Mouse (Mus musculus) gastrocnemius, adult 2 months (tissue): ENCODE measurements around the gene Hist1h1c. TPM values are rescaled to one million over a fixed set of nuclear protein-coding genes. Genes with fewer than 3 reads are reported as not detected.

Experiments
- DNase-seq: peaks from one replicate; pipeline ENCODE4 v3.0.0; 2022
- H3K27ac ChIP-seq: fragments of 200-600 bp; 2 replicates; pipeline ENCODE4 v1.8.1; 2022; ENCODE audit warnings: mild to moderate bottlenecking
- H3K4me3 ChIP-seq: fragments of 200-600 bp; 2 replicates; pipeline ENCODE4 v1.8.1; 2022; ENCODE audit warnings: mild to moderate bottlenecking, moderate library complexity
- CTCF ChIP-seq: fragments of 200-600 bp; IDR thresholded peaks from 2 replicates; pipeline ENCODE4 v1.8.1; 2022; ENCODE audit warnings: antibody characterized with exemption, mild to moderate bottlenecking, moderate library complexity
- intact Hi-C: fragments of 180-260 bp; cut with DNase I; formaldehyde crosslinking; loops from one replicate; pipeline ENCODE4 v1.15.1; 2025
- long read RNA-seq, 2 experiments: library from polyadenylated mRNA; stranded (forward); transcript quantifications; one replicate each; pipeline ENCODE4 v2.0.0; 2021
- total RNA-seq, 2 experiments: library from RNA; stranded (reverse); gene quantifications; 2 replicates each; pipeline ENCODE4 v1.2.3; 2021

Hist1h1c gene
- 100 to 1,000 TPM; 135 to 164 TPM for total RNA-seq
- long read RNA-seq, experiment 1, transcript Hist1h1c-201 (1 exons, 1,560 nt): major isoform, 49 of 49 reads
- long read RNA-seq, experiment 1, partial matches to known transcripts: 0 of 49 reads
- long read RNA-seq, experiment 1, other reads (novel, unspliced or antisense): 0 of 49 reads
- long read RNA-seq, experiment 2, transcript Hist1h1c-201 (1 exons, 1,560 nt): major isoform, 47 of 47 reads
- long read RNA-seq, experiment 2, partial matches to known transcripts: 0 of 47 reads
- long read RNA-seq, experiment 2, other reads (novel, unspliced or antisense): 0 of 47 reads

DNA sequence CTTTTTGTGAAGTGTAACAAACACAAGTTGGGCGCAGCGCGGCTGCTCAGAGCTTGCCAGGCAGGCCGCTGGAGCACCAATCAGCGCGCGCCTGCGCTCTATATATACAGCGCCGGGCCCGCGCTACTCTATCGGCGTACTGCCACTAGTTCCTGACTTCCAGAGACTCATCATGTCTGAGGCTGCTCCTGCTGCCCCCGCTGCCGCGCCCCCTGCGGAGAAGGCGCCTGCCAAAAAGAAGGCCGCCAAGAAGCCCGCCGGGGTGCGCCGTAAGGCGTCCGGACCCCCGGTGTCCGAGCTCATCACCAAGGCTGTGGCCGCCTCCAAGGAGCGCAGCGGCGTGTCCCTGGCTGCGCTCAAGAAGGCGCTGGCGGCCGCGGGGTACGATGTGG lies at the start of gene Hist1h1c:
Gene Hist1h1c, plus strand, starts transcription at position 132 of the 392 bp plus-strand sequence.
- peak; percentile 92 for DNase-seq
- no peak; the same call in 1 of the 2 replicates for TF ChIP-seq CTCF
- H3K27ac ChIP-seq: peak within 1 kb of the TSS; percentile 96
- peak within 1 kb of the TSS; percentile 96 for H3K4me3 ChIP-seq
- intact Hi-C loops: loop anchor here (2.0 to 10.0 kb wide), 4 partner anchors 54 to 306 kb away; partner anchors contain the start of genes Hist1h1e, Hist1h2ac, Hist1h2bc and Hist1h3e

DNA sequence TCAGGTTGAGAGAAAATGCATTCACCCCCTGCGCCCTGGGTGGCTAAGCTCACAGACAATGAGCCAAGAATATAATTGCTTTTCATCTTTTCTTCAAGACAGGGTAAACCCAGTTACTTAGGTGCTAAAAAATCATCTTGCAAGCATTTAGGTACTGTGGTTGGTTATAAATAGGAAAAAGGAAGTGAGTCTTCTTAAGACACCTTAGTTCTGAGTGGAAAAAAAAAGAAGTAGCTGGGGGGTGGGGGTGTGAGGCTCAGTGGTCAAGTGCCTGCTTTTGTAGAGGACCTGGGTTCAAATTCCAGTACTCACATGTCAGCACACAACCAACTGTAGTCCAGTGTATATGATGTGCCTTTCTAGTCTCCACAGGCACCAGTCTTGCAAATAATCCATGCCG lies 49.7 kb upstream of the Hist1h1c start:
- Histone ChIP-seq H3K4me3 (no peak overlapping the region), H3K27ac (no peak overlapping the region)
- no peak for TF ChIP-seq CTCF
- no peak for DNase-seq
- intact Hi-C loops: loop anchor here (10.0 kb wide), 3 partner anchors 46 to 1974 kb away; partner anchors contain the start of genes Hist1h1c, Hist1h2ai, Hist1h2bl and Hist1h3h

- Histone ChIP-seq H3K4me3 (no peak overlapping the region), H3K27ac (no peak overlapping the region)
- intact Hi-C loops: loop anchor here (10.0 kb wide), 3 partner anchors 45 to 1975 kb away; partner anchors contain the start of genes Hist1h1c, Hist1h2ai, Hist1h2bl and Hist1h3h
- no peak for DNase-seq
- no peak for TF ChIP-seq CTCF
Measured at GRCm38 (mm10) chr13:23689459-23689858, 49.1 kb upstream of the Hist1h1c start.

GRCm38 (mm10) chr13:23693856-23694440 lies 44.7 kb upstream of the Hist1h1c start:
- DNase-seq: no peak
- no peak overlapping the region for H3K4me3 ChIP-seq
- no peak for TF ChIP-seq CTCF
- H3K27ac ChIP-seq: no peak overlapping the region
- intact Hi-C loops: no loop called here

- intact Hi-C loops: loop anchor here (5.0 kb wide), 2 partner anchors 73 to 113 kb away; partner anchors contain the start of genes Hist1h1e, Hist1h2be and Hist1h4d
- TF ChIP-seq CTCF: no peak
- no peak overlapping the region for H3K27ac ChIP-seq
- H3K4me3 ChIP-seq: no peak overlapping the region
- DNase-seq: no peak
Measured at GRCm38 (mm10) chr13:23694956-23695355, 43.7 kb upstream of the Hist1h1c start.

GRCm38 (mm10) chr13:23695514-23695913 lies 43.1 kb upstream of the Hist1h1c start, which contains the start of gene Hist1h1t:
Gene Hist1h1t (plus strand): TSS chr13:23695814.
- intact Hi-C loops: loop anchor here (5.0 kb wide), 2 partner anchors 73 to 113 kb away; partner anchors contain the start of genes Hist1h1e, Hist1h2be and Hist1h4d
- DNase-seq: no peak
- H3K27ac ChIP-seq: no peak within 1 kb of the TSS
- H3K4me3 ChIP-seq: no peak within 1 kb of the TSS
- TF ChIP-seq CTCF: no peak

DNA sequence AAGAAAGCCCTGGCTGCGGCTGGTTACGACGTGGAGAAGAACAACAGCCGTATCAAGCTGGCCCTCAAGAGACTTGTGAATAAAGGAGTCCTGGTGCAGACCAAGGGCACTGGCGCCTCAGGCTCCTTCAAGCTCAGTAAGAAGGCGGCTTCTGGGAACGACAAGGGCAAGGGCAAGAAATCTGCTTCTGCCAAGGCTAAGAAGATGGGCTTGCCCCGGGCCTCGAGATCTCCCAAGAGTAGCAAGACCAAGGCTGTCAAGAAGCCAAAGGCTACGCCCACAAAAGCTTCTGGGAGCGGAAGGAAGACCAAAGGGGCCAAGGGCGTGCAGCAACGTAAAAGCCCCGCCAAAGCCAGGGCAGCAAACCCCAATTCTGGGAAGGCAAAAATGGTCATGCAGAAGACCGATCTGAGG lies 42.5 kb upstream of the Hist1h1c start:
- Histone ChIP-seq H3K27ac (no peak overlapping the region), H3K4me3 (no peak overlapping the region)
- intact Hi-C loops: loop anchor here (5.0 kb wide), 2 partner anchors 74 to 114 kb away; partner anchors contain the start of genes Hist1h1e, Hist1h2be and Hist1h4d
- no peak for TF ChIP-seq CTCF
- peak; percentile 24 for DNase-seq

- H3K27ac ChIP-seq: peak overlapping the region; percentile 80
- TF ChIP-seq CTCF: peak; percentile 79
- peak; percentile 49 for DNase-seq
- intact Hi-C loops: loop anchor here (5.0 kb wide), 2 partner anchors 75 to 115 kb away; partner anchors contain the start of genes Hist1h1e, Hist1h2be and Hist1h4d
- H3K4me3 ChIP-seq: peak overlapping the region; percentile 78
Measured at GRCm38 (mm10) chr13:23697491-23698299, 40.9 kb upstream of the Hist1h1c start.

DNA sequence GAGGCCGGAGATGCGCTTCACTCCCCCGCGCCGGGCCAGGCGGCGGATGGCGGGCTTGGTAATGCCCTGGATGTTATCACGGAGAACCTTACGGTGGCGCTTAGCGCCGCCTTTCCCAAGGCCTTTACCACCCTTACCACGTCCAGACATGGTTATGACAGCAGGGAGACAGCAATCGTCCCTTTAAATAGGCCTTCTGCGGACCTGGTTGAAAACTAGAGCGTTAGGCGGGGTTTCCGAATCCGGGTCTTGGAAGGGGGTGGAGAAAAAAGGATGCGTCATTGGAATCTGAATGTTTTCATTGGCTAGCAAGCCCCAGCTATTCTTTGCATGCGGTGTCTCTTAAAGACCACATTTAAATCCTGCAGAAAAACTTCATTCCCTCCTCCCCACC lies 40.3 kb upstream of the Hist1h1c start, which contains the start of gene Hist1h4c:
Gene Hist1h4c, minus strand, starts transcription at position 155 of the 394 bp plus-strand sequence.
- intact Hi-C loops: loop anchor here (5.0 kb wide), 2 partner anchors 76 to 116 kb away; partner anchors contain the start of genes Hist1h1e, Hist1h2be and Hist1h4d
- peak; percentile 14; the same call in 1 of the 2 replicates for TF ChIP-seq CTCF
- Histone ChIP-seq H3K27ac (peak within 1 kb of the TSS; percentile 80), H3K4me3 (peak within 1 kb of the TSS; percentile 78)
- peak; percentile 97 for DNase-seq

DNA sequence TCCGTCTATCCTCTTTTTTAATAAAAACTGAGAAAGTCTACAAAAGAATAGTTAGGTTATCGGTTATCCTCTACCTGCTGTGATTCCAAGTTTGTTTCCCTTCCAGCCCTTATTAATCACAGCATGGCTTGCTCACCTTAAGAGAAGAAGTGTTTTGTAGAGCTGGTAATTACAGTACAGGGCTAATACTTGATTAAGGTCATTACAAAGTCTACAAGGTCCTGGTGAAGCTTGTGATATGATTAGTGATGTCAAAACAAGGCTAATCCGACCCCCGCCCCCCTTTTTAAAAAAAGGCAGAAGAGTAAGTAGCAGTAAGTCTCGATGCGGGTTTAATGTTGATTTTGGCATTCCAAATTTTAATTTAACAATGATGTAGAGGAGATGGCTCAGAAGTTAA lies 39.6 kb upstream of the Hist1h1c start:
- DNase-seq: no peak
- TF ChIP-seq CTCF: no peak
- intact Hi-C loops: loop anchor here (5.0 kb wide), 2 partner anchors 77 to 117 kb away; partner anchors contain the start of genes Hist1h1e, Hist1h2be and Hist1h4d
- peak overlapping the region; percentile 78; the same call in 1 of the 2 replicates for H3K4me3 ChIP-seq
- H3K27ac ChIP-seq: peak overlapping the region; percentile 80

GRCm38 (mm10) chr13:23699767-23700166 lies 38.8 kb upstream of the Hist1h1c start:
- intact Hi-C loops: loop anchor here (5.0 kb wide), 2 partner anchors 77 to 117 kb away; partner anchors contain the start of genes Hist1h1e, Hist1h2be and Hist1h4d
- H3K27ac ChIP-seq: no peak overlapping the region
- TF ChIP-seq CTCF: peak; percentile 6; the same call in 1 of the 2 replicates
- H3K4me3 ChIP-seq: no peak overlapping the region
- DNase-seq: no peak
